Mouse (Mus musculus) ES-E14 (cell line): ENCODE measurements around the gene Habp2.

Experiments
- CHD2 ChIP-seq: IDR thresholded peaks from 2 replicates; pipeline ENCODE4 v1.6.1; 2014; ENCODE audit warnings: mild to moderate bottlenecking, low read depth, low read length, inconsistent platforms
- HCFC1 ChIP-seq: IDR thresholded peaks from 2 replicates; pipeline ENCODE4 v1.6.1; 2012; ENCODE audit warnings: low read length, inconsistent platforms, borderline replicate concordance; ENCODE audit not compliant: insufficient read depth
- MAFK ChIP-seq: IDR thresholded peaks from 2 replicates; pipeline ENCODE4 v1.6.1; 2014; ENCODE audit warnings: mild to moderate bottlenecking, low read depth, low read length, inconsistent platforms; ENCODE audit not compliant: insufficient read depth
- ZC3H11A ChIP-seq: IDR thresholded peaks from 2 replicates; pipeline ENCODE4 v1.6.1; 2012; ENCODE audit warnings: low read depth, mild to moderate bottlenecking, inconsistent platforms, low read length, borderline replicate concordance

GRCm38 (mm10) chr19:56368912-56369311 is 82.0 kb downstream of the Habp2 start:
- TF ChIP-seq ZC3H11A (no peak), HCFC1 (no peak), CHD2 (no peak), MAFK (no peak)
